Mouse (Mus musculus): ENCODE data around the gene Xxylt1.

GRCm38 (mm10) chr16:30983281-30983680 lies 98.0 kb downstream of the Xxylt1 start:
- TF ChIP-seq CTCF (IDR thresholded peaks at IDR 0.05): no peak
- TF ChIP-seq EP300 (IDR thresholded peaks at IDR 0.05): no peak

Measured in lung, postnatal 0 days (tissue).